Mouse (Mus musculus) cerebellum, adult 2 months (tissue): ENCODE measurements at regions not wholly inside any gene's neighbourhood (a gene's known extent, or its start where the extent isn't known, plus 50 kb on each side); places are given as distances from the start of the nearest gene placed in this dataset.

ENCODE experiments used
- CTCF ChIP-seq: fragments of 200-500 bp; IDR thresholded peaks from 2 replicates; pipeline ENCODE4 v1.5.1; 2011; ENCODE audit warnings: low read depth, mild to moderate bottlenecking, control low read depth, low read length, moderate library complexity, borderline replicate concordance; ENCODE audit not compliant: insufficient read depth
- POLR2A ChIP-seq: fragments of 200-500 bp; IDR thresholded peaks from 2 replicates; pipeline ENCODE4 v1.6.1; 2011; ENCODE audit warnings: low read length, control low read depth, borderline replicate concordance; ENCODE audit not compliant: insufficient read depth

- TF ChIP-seq POLR2A, result no peak
- no peak for TF ChIP-seq CTCF
These were observed 185.7 kb upstream of the Cpeb2 start for GRCm38 (mm10) chr5:43047316-43047715.
